Mouse (Mus musculus) regulatory T cell (primary cell): ENCODE measurements at regions not wholly inside any gene's neighbourhood (a gene's known extent, or its start where the extent isn't known, plus 50 kb on each side); places are given as distances from the start of the nearest gene placed in this dataset.
"Not testable (repeated sequence)": the region's sequence is repeated elsewhere in the genome, so short reads cannot be mapped to it uniquely, and the experiment has no call there.

ENCODE experiments used
- in situ Hi-C: fragments of 300-600 bp; cut with MboI, MseI; formaldehyde crosslinking; loops from one replicate; pipeline ENCODE4 v1.15.1; 2025; ENCODE audit warnings: high pct_unique_total_duplicates

- in situ Hi-C loops, result no loop called here
Observed at GRCm38 (mm10) chr17:83997778-83998177, 150.0 kb upstream of the Haao start.

GRCm38 (mm10) chr17:83993028-83993427 is 145.3 kb upstream of the Haao start:
- in situ Hi-C loops, result no loop called here

DNA sequence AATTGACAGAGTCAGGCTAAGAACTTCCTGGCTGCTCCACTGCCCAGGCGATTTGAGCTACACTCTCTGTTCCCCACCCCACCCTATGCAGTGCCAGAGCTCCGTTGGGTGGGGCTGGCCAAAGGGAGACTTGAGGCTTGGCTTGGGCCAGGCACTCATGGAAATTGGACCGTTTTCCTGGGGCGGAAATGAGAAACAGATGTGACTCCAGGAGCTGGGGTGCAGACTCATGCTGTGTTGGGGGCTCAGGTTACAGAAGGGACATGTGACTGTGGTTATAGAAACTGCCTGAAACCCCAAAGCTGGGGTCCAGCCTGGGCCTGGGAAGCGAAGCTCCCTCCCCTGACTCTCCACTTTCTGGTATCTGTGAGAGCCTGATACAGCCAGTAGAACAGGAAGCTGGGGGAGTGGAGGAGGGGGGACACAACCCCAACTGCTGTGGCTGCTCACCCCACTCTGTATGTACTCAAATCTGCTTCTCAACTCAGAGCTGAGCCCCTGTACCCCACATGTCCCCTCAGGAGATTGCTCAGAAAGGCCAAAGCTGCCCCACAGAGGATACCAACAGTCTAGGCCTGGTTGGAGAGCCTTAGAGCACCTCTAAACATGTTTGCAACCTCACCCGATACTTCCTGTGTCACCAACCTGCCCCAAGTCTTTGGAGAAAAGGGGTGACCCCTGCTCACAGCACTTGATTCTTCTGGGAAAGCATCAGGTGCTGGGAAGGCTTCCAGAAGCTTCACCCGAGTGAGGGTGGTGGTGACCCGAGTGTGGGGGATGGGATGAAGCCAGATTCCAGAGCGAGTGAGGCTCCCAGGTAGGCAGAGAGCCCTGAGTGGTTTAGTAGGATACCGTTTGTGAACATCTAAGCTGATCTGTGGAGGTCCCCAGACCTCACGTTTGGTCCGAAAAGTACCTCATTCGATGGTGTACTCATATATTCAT is 142.9 kb upstream of the Haao start:
- in situ Hi-C loops, result no loop called here

GRCm38 (mm10) chr17:83988897-83989296 is 141.1 kb upstream of the Haao start:
- in situ Hi-C loops, result no loop called here

- in situ Hi-C loops, result no loop called here
Observed at GRCm38 (mm10) chr17:83988165-83988564, 140.4 kb upstream of the Haao start.

- in situ Hi-C loops, result no loop called here
Observed at GRCm38 (mm10) chr17:83987683-83988082, 139.9 kb upstream of the Haao start.

- in situ Hi-C loops, result no loop called here
Observed at GRCm38 (mm10) chr17:83985916-83986578, 138.3 kb upstream of the Haao start.

DNA sequence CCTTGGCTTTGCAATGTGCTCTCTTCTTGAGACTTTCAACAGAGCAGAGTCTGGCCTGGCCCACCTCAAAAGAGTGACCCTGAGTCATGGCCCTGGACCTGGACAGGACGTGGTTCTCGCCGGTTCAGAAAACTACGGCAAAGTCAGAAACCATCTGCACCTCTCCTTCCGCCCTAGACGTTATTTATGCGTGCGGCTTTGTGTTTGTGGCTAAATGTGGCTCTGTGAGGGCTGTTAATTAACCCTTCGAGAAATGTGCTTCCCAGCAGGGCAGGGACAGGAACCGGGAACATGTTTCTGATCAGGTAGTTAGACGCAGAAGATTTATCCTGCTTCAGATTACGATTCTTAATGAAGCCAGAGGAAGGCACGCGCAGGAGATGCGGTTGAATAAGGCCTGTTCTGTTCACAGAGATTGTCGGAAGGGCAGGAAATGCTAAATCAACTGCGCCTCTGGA is 137.6 kb upstream of the Haao start:
- in situ Hi-C loops, result no loop called here

DNA sequence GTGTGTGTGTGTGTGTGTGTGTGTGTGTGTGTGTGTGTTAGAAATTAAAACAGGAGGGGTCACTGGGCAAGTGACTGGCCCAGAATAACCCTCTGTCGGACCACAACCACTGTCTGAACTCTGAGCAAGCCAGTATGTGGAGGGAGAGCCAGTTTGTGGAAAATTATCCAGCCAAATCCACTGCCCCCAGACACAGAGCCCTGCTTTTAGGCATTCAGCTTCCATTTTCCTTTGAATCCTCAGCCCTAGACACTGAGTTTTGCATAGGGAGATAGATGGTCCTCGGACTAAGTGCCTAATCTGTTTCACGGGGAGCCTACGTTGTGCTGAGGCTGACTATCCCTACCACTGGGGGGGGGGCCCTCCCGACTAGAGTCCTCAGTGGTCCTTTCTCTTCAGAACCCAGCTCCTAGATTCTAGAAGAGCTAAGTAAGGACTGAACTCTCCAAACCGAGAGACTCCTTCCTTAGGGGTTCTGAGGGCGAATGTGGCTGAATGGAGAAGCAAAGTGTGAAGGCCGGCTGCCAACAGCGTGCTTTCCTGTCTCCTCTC is 136.2 kb upstream of the Haao start:
- in situ Hi-C loops, result no loop called here

DNA sequence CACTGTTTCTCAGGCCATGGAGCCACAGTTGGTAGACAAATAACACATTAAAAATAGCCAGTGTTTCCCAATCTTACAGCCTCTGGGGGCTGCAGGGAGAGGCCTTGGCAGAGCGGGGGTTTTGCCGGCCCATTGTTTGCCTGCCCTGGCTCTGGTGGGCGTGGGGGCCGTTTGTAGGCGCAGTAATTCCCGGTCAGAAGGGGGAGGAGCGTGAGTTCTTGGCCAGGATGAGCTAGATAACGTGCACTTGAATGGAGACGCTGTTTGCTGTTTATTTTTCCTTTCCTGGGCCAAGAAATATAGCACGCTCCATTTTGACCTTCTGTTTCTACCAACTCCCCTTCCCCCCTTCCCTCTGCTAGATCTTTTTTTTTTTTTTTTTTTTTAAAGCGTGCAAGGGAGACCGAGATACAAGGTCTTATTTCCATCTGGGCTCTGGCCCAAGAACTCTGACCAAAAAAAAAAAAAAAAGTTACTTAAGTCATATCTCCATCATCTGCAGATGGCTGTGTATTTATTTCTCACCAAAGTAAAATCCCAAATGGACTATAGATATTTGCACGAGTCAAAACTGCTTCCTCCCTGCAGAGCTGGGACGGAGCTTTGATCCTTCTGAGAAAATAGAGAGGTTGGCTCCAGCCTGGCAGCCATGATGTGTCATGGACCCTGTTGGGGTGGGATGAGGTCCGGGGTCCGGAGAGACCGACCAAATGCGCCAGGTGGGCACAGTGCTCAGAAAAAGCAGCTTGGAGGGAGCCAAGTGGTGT is 135.5 kb upstream of the Haao start:
- in situ Hi-C loops, result no loop called here

DNA sequence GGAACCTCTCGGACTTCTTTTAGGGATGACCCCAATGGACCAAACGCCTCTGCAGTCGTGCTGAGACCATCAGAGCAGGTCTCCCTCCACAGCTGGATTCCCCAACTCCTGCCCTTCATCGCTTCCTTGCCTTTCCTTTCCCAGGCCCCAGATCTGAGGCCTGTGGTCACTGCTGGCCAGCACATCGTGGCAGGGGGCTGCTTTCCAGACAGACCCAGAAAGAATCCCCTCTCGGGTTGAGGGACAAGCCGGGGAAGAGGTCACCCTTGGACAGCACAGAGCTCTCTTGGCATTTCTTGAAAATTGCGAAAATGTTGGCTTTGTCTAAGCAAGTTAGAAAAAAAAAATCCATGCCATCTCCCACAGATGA is 134.9 kb upstream of the Haao start:
- in situ Hi-C loops, result no loop called here

DNA sequence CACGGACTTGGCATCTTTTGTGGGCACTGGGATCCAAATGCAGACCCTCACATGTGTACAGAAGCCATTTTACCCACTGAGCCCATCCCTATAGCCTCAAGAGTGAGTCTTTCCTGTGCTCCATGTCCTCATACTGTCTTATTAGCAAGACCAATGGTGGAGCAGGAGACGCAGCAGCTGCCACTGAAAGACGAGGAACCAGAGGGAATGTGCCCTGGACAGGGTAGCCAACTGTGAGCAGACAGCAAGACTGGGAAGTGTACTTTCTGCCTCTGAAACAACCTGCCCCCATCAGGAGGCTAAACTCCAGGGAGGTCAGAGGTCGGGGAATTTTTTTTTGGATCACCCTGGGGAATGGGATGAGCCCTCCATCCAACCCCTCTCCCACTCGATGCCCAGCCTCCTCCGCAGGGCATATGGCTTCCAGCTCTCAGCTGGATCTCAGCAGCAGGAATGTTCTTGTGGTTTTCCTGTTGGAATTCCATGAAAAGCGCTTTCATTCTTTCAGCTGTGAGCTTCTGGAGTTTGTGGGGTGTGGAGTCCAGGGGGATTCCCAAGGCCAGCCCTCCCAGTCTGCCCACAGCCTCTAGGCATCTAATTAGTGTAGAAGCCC is 131.2 kb upstream of the Haao start:
- in situ Hi-C loops, result loop anchor here (5.0 kb wide), 1 partner anchor 403 kb away; no protein-coding TSS in a partner anchor

GRCm38 (mm10) chr17:83977725-83978124 is 130.0 kb upstream of the Haao start:
- in situ Hi-C loops, result loop anchor here (5.0 kb wide), 1 partner anchor 405 kb away; no protein-coding TSS in a partner anchor

- in situ Hi-C loops, result loop anchor here (5.0 kb wide), 1 partner anchor 406 kb away; no protein-coding TSS in a partner anchor
Observed at GRCm38 (mm10) chr17:83975813-83976212, 128.1 kb upstream of the Haao start.

DNA sequence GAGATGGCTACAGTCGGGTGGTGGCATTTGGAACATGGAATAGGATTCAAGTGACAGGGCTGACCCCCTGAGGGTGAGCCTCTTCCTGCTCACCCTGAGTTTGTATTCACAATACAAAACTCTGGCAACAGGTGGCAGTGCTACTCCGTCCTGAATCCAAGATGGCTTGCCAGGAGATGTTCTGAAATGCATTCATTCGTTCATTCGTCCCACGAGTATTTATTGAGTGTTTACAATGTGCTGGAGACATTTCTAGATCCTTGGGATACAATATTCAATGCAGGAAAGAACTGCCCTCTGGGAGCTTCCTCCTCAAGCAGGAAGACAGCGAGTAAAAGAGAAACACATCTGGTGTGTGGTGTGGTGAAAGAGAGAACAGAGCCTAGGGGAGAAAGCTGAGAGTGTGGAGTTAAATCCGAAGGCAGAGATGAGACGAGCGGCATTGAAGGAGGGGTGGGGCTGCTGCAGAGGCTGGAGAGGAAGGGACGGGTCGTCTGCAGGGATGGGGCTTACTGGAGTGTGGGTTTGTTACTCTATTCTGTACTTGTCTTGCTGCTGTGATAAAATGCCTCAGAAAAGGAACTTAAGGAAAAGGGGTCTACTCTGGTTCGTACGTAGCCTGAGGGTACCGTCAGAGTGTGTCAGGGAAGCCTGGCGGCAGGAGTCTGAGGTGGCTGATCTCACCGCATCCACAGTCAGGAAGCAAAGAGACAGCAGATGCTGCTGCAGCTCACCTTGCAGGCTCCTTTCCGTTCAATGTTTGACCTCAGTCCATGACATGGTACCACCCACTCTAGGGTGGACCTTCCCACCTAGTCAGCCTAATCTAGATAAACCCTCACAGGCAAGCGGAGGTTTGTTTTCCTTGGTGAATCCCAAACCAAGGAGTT is 125.9 kb upstream of the Haao start:
- in situ Hi-C loops, result loop anchor here (5.0 kb wide), 1 partner anchor 224 kb away; no protein-coding TSS in a partner anchor

- in situ Hi-C loops, result loop anchor here (5.0 kb wide), 1 partner anchor 224 kb away; no protein-coding TSS in a partner anchor
Observed at GRCm38 (mm10) chr17:83972874-83973273, 125.1 kb upstream of the Haao start.

DNA sequence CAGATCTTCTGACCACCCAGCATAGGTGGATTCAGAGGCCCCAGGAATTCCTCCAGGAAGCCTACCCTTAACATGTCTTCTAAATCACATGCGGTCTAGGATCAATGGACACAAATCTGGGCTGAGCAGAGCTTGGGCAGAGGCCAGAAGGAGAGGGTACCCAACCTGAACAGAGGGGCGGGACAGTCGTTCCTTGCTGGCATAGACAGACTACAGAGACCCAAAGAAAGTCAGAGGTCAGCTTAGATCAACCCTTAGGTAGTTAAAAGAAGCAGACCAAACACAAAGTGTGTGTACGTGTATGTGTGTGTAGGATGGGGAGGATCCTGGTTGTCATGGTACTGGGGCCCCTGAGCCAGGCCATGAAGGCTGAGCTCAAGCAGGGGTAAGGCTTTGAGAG is 124.7 kb upstream of the Haao start:
- in situ Hi-C loops, result loop anchor here (5.0 kb wide), 1 partner anchor 225 kb away; no protein-coding TSS in a partner anchor

DNA sequence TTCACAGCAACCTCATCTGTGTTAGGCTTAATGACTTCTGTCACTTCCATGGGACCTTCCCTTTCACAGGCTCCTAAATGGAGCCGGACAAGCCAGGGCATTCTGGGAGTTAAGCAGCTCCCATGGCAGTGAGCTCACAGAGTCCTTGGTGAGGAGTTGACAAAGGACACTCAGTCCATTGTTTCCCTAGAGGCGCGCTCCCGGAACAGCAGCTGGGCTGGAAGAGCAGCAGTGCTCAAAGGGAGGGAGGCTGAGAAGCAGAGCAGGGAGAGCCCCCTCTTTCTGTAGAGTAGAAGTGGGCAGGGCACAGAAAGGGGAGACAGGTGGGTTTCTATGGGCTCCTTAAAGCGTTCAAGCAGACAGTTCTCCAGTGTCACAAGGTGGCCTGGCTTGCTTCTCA is 124.3 kb upstream of the Haao start:
- in situ Hi-C loops, result loop anchor here (5.0 kb wide), 1 partner anchor 225 kb away; no protein-coding TSS in a partner anchor

DNA sequence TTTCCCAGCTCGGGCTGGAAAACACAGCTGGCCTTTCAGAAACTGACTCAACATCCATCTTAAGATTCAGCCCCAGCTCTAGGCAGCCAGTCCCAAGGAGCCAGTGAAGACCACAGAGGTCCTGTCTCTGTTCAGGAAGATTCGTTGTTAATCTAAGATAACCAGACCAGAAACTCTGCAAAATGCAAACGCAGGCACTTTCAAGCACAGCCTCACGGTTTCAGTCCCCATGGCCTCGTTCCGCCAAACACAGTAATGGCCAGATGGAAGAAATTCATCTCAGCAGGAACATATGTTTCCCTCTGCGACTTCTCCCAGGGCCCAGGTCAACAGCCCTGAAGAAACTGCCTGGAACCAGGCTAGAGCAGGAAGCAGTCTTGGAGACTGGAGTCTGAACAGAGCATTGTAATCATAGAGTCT is 121.7 kb upstream of the Haao start:
- in situ Hi-C loops, result no loop called here

GRCm38 (mm10) chr17:83968124-83968523 is 120.4 kb upstream of the Haao start:
- in situ Hi-C loops, result not testable (repeated sequence)
